Mouse (Mus musculus): ENCODE data around the gene Cox7a1. TPM values are rescaled to one million over a fixed set of nuclear protein-coding genes. Genes with fewer than 3 reads are reported as not detected.
A peak's percentile ranks its signal among the peaks of the same experiment; 100 is the strongest.
"Not testable (repeated sequence)": the region's sequence is repeated elsewhere in the genome, so short reads cannot be mapped to it uniquely, and the experiment has no call there.

Gene Cox7a1
- polyA plus RNA-seq, 1 experiment from 2014 or later: 3.0 TPM

- 4% methylated on average over 2 of the region's 2 CpGs for WGBS
Observed at GRCm38 (mm10) chr7:30205383-30205782, 21.4 kb downstream of the Cox7a1 start.

GRCm38 (mm10) chr7:30206364-30206763 is 22.4 kb downstream of the Cox7a1 start:
- H3K4me3 ChIP-seq (replicated peaks); ATAC-seq; H3K27ac ChIP-seq; H3K27me3 ChIP-seq; H3K36me3 ChIP-seq; H3K4me1 ChIP-seq (replicated peaks); H3K9ac ChIP-seq (replicated peaks); H3K4me2 ChIP-seq (replicated peaks); H3K9me3 ChIP-seq: not testable (repeated sequence)
- WGBS: 57% methylated on average over 5 of the region's 5 CpGs

More at GRCm38 (mm10) chr7:30205383-30205782, 21.4 kb downstream of the Cox7a1 start:
- Histone ChIP-seq H3K27me3 (no peaks in the 10 kb centered on the region), H3K4me2 (replicated peaks) (no peak overlapping the region), H3K9ac (replicated peaks) (no peak overlapping the region), H3K9me3 (no peaks in the 10 kb centered on the region), H3K4me1 (replicated peaks) (no peaks in the 10 kb centered on the region), H3K4me3 (replicated peaks) (no peak overlapping the region), H3K27ac (no peak overlapping the region), H3K36me3 (no peaks in the 10 kb centered on the region)
- no peak for ATAC-seq

- H3K4me3 ChIP-seq (replicated peaks): no peak overlapping the region
- H3K9ac ChIP-seq (replicated peaks): no peak overlapping the region
- no peak overlapping the region for H3K4me2 ChIP-seq (replicated peaks)
- no peak for ATAC-seq
- H3K27me3 ChIP-seq: no peaks in the 10 kb centered on the region
- H3K36me3 ChIP-seq: no peaks in the 10 kb centered on the region
- no peak overlapping the region for H3K27ac ChIP-seq
- WGBS: 20% methylated on average over 4 of the region's 4 CpGs
- H3K4me1 ChIP-seq (replicated peaks): no peaks in the 10 kb centered on the region
- H3K9me3 ChIP-seq: no peaks in the 10 kb centered on the region
Observed at GRCm38 (mm10) chr7:30211025-30211424, 27.1 kb downstream of the Cox7a1 start.

GRCm38 (mm10) chr7:30213881-30214280 is 29.9 kb downstream of the Cox7a1 start:
- H3K9me3 ChIP-seq: no peaks in the 10 kb centered on the region
- H3K27ac ChIP-seq: no peak overlapping the region
- ATAC-seq: no peak
- H3K27me3 ChIP-seq: no peaks in the 10 kb centered on the region
- 88% methylated on average over 3 of the region's 3 CpGs for WGBS
- no peak overlapping the region for H3K4me3 ChIP-seq (replicated peaks)
- H3K4me2 ChIP-seq (replicated peaks): no peak overlapping the region
- H3K9ac ChIP-seq (replicated peaks): no peak overlapping the region
- H3K4me1 ChIP-seq (replicated peaks): peaks cover under 1% of the 10 kb centered on the region; the same call in 1 of the 2 replicates
- H3K36me3 ChIP-seq: no peaks in the 10 kb centered on the region

GRCm38 (mm10) chr7:30215875-30216274 is 31.9 kb downstream of the Cox7a1 start:
- H3K27me3 ChIP-seq: no peaks in the 10 kb centered on the region
- H3K9ac ChIP-seq (replicated peaks): no peak overlapping the region
- no peaks in the 10 kb centered on the region for H3K9me3 ChIP-seq
- no peak overlapping the region for H3K27ac ChIP-seq
- peaks cover 13% of the 10 kb centered on the region for H3K4me1 ChIP-seq (replicated peaks)
- H3K36me3 ChIP-seq: no peaks in the 10 kb centered on the region
- H3K4me3 ChIP-seq (replicated peaks): no peak overlapping the region
- 67% methylated on average over 3 of the region's 3 CpGs for whole genome bisulfite sequencing
- no peak for ATAC-seq
- no peak overlapping the region for H3K4me2 ChIP-seq (replicated peaks)

- under 1% methylated on average over 15 of the region's 16 CpGs for whole genome bisulfite sequencing
- Histone ChIP-seq H3K4me2 (replicated peaks) (peak overlapping the region; percentile 37), H3K9me3 (no peaks in the 10 kb centered on the region), H3K27me3 (no peaks in the 10 kb centered on the region), H3K9ac (replicated peaks) (0 out of 2 replicates have a peak overlapping the region, but pooled peaks have one; percentile 3), H3K4me3 (replicated peaks) (0 out of 2 replicates have a peak overlapping the region, but pooled peaks have one; percentile 2), H3K36me3 (no peaks in the 10 kb centered on the region), H3K4me1 (replicated peaks) (peaks cover 13% of the 10 kb centered on the region), H3K27ac (peak overlapping the region; percentile 5; the same call in 1 of the 2 replicates)
- ATAC-seq: peak; percentile 78
Observed at GRCm38 (mm10) chr7:30216723-30217151, 32.8 kb downstream of the Cox7a1 start.

GRCm38 (mm10) chr7:30217277-30217676 is 33.3 kb downstream of the Cox7a1 start:
- H3K27me3 ChIP-seq: no peaks in the 10 kb centered on the region
- no peak overlapping the region for H3K4me2 ChIP-seq (replicated peaks)
- H3K9ac ChIP-seq (replicated peaks): no peak overlapping the region
- peak; percentile 51 for ATAC-seq
- 83% methylated on average over 2 of the region's 2 CpGs for WGBS
- peaks cover 13% of the 10 kb centered on the region for H3K4me1 ChIP-seq (replicated peaks)
- H3K27ac ChIP-seq: no peak overlapping the region
- H3K4me3 ChIP-seq (replicated peaks): no peak overlapping the region
- H3K36me3 ChIP-seq: no peaks in the 10 kb centered on the region; the same call in 1 of the 2 replicates
- H3K9me3 ChIP-seq: no peaks in the 10 kb centered on the region

- WGBS: 5% methylated on average over 16 of the region's 16 CpGs
- Histone ChIP-seq H3K4me3 (replicated peaks) (peak overlapping the region; percentile 44), H3K4me1 (replicated peaks) (peaks cover 13% of the 10 kb centered on the region), H3K4me2 (replicated peaks) (peak overlapping the region; percentile 75), H3K36me3 (peaks cover 21% of the 10 kb centered on the region), H3K27ac (peak overlapping the region; percentile 73), H3K27me3 (no peaks in the 10 kb centered on the region), H3K9me3 (no peaks in the 10 kb centered on the region), H3K9ac (replicated peaks) (peak overlapping the region; percentile 68)
- peak; percentile 68 for ATAC-seq
Observed at GRCm38 (mm10) chr7:30219293-30220007, 35.5 kb downstream of the Cox7a1 start.

GRCm38 (mm10) chr7:30220008-30220356 is 36.0 kb downstream of the Cox7a1 start:
- no peak for ATAC-seq
- Histone ChIP-seq H3K9ac (replicated peaks) (peak overlapping the region; percentile 68), H3K4me3 (replicated peaks) (peak overlapping the region; percentile 44), H3K27me3 (no peaks in the 10 kb centered on the region), H3K36me3 (peaks cover 26% of the 10 kb centered on the region), H3K4me1 (replicated peaks) (peaks cover 13% of the 10 kb centered on the region), H3K4me2 (replicated peaks) (peak overlapping the region; percentile 75), H3K9me3 (no peaks in the 10 kb centered on the region), H3K27ac (no peak overlapping the region)
- WGBS: 21% methylated on average over 11 of the region's 11 CpGs

- peaks cover 13% of the 10 kb centered on the region for H3K4me1 ChIP-seq (replicated peaks)
- H3K9me3 ChIP-seq: no peaks in the 10 kb centered on the region
- H3K36me3 ChIP-seq: peaks cover 41% of the 10 kb centered on the region
Observed at GRCm38 (mm10) chr7:30221433-30221832, 37.5 kb downstream of the Cox7a1 start.

GRCm38 (mm10) chr7:30222205-30222604 is 38.3 kb downstream of the Cox7a1 start:
- Histone ChIP-seq H3K9me3 (no peaks in the 10 kb centered on the region), H3K27ac (no peak overlapping the region), H3K4me2 (replicated peaks) (no peak overlapping the region), H3K4me1 (replicated peaks) (peaks cover 13% of the 10 kb centered on the region), H3K36me3 (peaks cover 48% of the 10 kb centered on the region), H3K4me3 (replicated peaks) (no peak overlapping the region), H3K27me3 (no peaks in the 10 kb centered on the region), H3K9ac (replicated peaks) (no peak overlapping the region)
- WGBS: 97% methylated on average over 5 of the region's 5 CpGs
- no peak for ATAC-seq

More at GRCm38 (mm10) chr7:30221433-30221832, 37.5 kb downstream of the Cox7a1 start:
- no peak overlapping the region for H3K4me2 ChIP-seq (replicated peaks)
- no peak overlapping the region for H3K4me3 ChIP-seq (replicated peaks)
- 89% methylated on average over 3 of the region's 3 CpGs for WGBS
- no peak for ATAC-seq
- no peak overlapping the region for H3K27ac ChIP-seq
- H3K27me3 ChIP-seq: no peaks in the 10 kb centered on the region
- H3K9ac ChIP-seq (replicated peaks): no peak overlapping the region

- Histone ChIP-seq H3K27ac (no peak overlapping the region), H3K4me1 (replicated peaks) (peaks cover 9% of the 10 kb centered on the region), H3K4me2 (replicated peaks) (no peak overlapping the region), H3K9ac (replicated peaks) (no peak overlapping the region), H3K4me3 (replicated peaks) (no peak overlapping the region), H3K9me3 (no peaks in the 10 kb centered on the region), H3K36me3 (peaks cover 64% of the 10 kb centered on the region), H3K27me3 (no peaks in the 10 kb centered on the region)
- no peak for ATAC-seq
- 93% methylated on average over 12 of the region's 12 CpGs for WGBS
Observed at GRCm38 (mm10) chr7:30224206-30224605, 40.3 kb downstream of the Cox7a1 start.
